Comparison of ENCODE assay signal across 9 mouse cellular contexts in genomic region chr2:30266392-30266941, GRCm38 (mm10). TPM values are rescaled to one million over a fixed set of nuclear protein-coding genes. Genes with fewer than 3 reads are reported as not detected.
DNase-seq lines count a peak whose midpoint lies in the region; ATAC-seq lines count a peak whose summit lies in the region.
"Had no signal": no experiment of that assay in that cellular context is flagged by ENCODE, and none has a peak within 500 bp of the region (broad histone marks: within the 10 kb centered on the region; RNA-seq: fewer than 3 reads in every experiment).

No protein-coding gene starts in this region.

- DNase-seq in adrenal gland, adult (ENCODE audit: inconsistent age in 2 of 2, low spot score in 1 of 2) = peak; percentile 81 to 89
- no peak for DNase-seq in adrenal gland, adult 8-10 months
- peak; percentile 90 for DNase-seq in adipocyte (ENCODE audit: low spot score)
- peak; percentile 85 for DNase-seq in heart, postnatal 4 days
- no peak for DNase-seq in thymus, postnatal 0 days (ENCODE audit: low spot score)

- ATAC-seq in forebrain, embryonic 13.5 days = no peak
- 0 out of 2 replicates have a peak, but pooled peaks have one; percentile 56 for ATAC-seq in limb, embryonic 12.5 days (ENCODE audit: insufficient number of reproducible peaks, insufficient read depth, low FRiP score, low TSS enrichment, low read depth)
- ATAC-seq in midbrain, embryonic 13.5 days = 0 out of 2 replicates have a peak, but pooled peaks have one; percentile 25

- H3K27me3 ChIP-seq in forebrain, embryonic 13.5 days = no peaks in the 10 kb centered on the region
- no peaks in the 10 kb centered on the region for H3K27me3 ChIP-seq in limb, embryonic 12.5 days
- H3K27me3 ChIP-seq in midbrain, embryonic 13.5 days = no peaks in the 10 kb centered on the region

- H3K4me2 ChIP-seq in forebrain, embryonic 13.5 days = no peak overlapping the region
- peak overlapping the region; percentile 23 for H3K4me2 ChIP-seq in limb, embryonic 12.5 days
- H3K4me2 ChIP-seq in midbrain, embryonic 13.5 days (replicated peaks) = no peak overlapping the region

- 17% methylated on average over 4 of the region's 4 CpGs for WGBS in forebrain, embryonic 13.5 days
- WGBS in limb, embryonic 12.5 days = 20% methylated on average over 4 of the region's 4 CpGs
- WGBS in midbrain, embryonic 13.5 days = 7% methylated on average over 4 of the region's 4 CpGs

- H3K4me3 ChIP-seq in forebrain, embryonic 13.5 days = no peak overlapping the region
- H3K4me3 ChIP-seq in limb, embryonic 12.5 days (replicated peaks) = no peak overlapping the region; the same call in 1 of the 2 replicates
- H3K4me3 ChIP-seq in midbrain, embryonic 13.5 days (replicated peaks) = no peak overlapping the region

- H3K9me3 ChIP-seq in forebrain, embryonic 13.5 days (replicated peaks) = no peaks in the 10 kb centered on the region
- no peaks in the 10 kb centered on the region for H3K9me3 ChIP-seq in limb, embryonic 12.5 days
- H3K9me3 ChIP-seq in midbrain, embryonic 13.5 days = no peaks in the 10 kb centered on the region

- peaks cover 42% of the 10 kb centered on the region for H3K36me3 ChIP-seq in forebrain, embryonic 13.5 days (ENCODE audit: poor library complexity, severe bottlenecking)
- H3K36me3 ChIP-seq in limb, embryonic 12.5 days = peaks cover 35% of the 10 kb centered on the region
- H3K36me3 ChIP-seq in midbrain, embryonic 13.5 days = peaks cover 36% of the 10 kb centered on the region

- peak overlapping the region; percentile 70 for H3K27ac ChIP-seq in forebrain, embryonic 13.5 days
- H3K27ac ChIP-seq in limb, embryonic 12.5 days = peak overlapping the region; percentile 84
- H3K27ac ChIP-seq in midbrain, embryonic 13.5 days = peak overlapping the region; percentile 72

- H3K4me1 ChIP-seq in forebrain, embryonic 13.5 days = peaks cover 51% of the 10 kb centered on the region
- peaks cover 37% of the 10 kb centered on the region for H3K4me1 ChIP-seq in limb, embryonic 12.5 days (replicated peaks)
- peaks cover 47% of the 10 kb centered on the region for H3K4me1 ChIP-seq in midbrain, embryonic 13.5 days (replicated peaks)

- H3K9ac ChIP-seq in forebrain, embryonic 13.5 days = no peak overlapping the region
- H3K9ac ChIP-seq in limb, embryonic 12.5 days (replicated peaks) = no peak overlapping the region; the same call in 1 of the 2 replicates
- H3K9ac ChIP-seq in midbrain, embryonic 13.5 days (replicated peaks) = 0 out of 2 replicates have a peak overlapping the region, but pooled peaks have one; percentile 15

RNA-seq across cellular contexts. Expression of gene Phyhd1, which starts 0.5 kb away (rescaled TPM):
- 10 to 100 TPM; 12.0 to 20.7 (median 15.4) TPM for total RNA-seq in adrenal gland, adult 8-10 months (2022)
- 5.3 and 6.8 TPM in 2 replicates for polyA plus RNA-seq in forebrain, embryonic 13.5 days (2015; fragmentation: Nextera tagmentation; extraction: Ambion mirVana)
- total RNA-seq in heart, postnatal 4 days (2021) = 10 to 100 TPM; 20.6 to 26.0 TPM
- 2.6 and 3.6 TPM in 2 replicates for polyA plus RNA-seq in limb, embryonic 12.5 days (2016; fragmentation: Nextera tagmentation; extraction: Ambion mirVana)
- 5.7 and 7.7 TPM in 2 replicates for polyA plus RNA-seq in midbrain, embryonic 13.5 days (2015; fragmentation: Nextera tagmentation; extraction: Ambion mirVana)
- 2.8 and 3.0 TPM in 2 replicates for polyA plus RNA-seq in thymus, postnatal 0 days (2015; fragmentation: Nextera tagmentation; extraction: Ambion mirVana)

RNA-seq across cellular contexts. Expression of gene Gm28038, which starts 14.4 kb away (rescaled TPM):
- total RNA-seq in adrenal gland, adult 8-10 months (2022) = not detected
- not detected in 2 replicates for polyA plus RNA-seq in forebrain, embryonic 13.5 days (2015; fragmentation: Nextera tagmentation; extraction: Ambion mirVana)
- total RNA-seq in heart, postnatal 4 days (2021) = 1 to 10 TPM in 1 of 2 experiments, not detected in 1; 4.6 TPM
- not detected in 2 replicates for polyA plus RNA-seq in limb, embryonic 12.5 days (2016; fragmentation: Nextera tagmentation; extraction: Ambion mirVana)
- not detected in 2 replicates for polyA plus RNA-seq in midbrain, embryonic 13.5 days (2015; fragmentation: Nextera tagmentation; extraction: Ambion mirVana)
- not detected in 2 replicates for polyA plus RNA-seq in thymus, postnatal 0 days (2015; fragmentation: Nextera tagmentation; extraction: Ambion mirVana)
- total RNA-seq: left cerebral cortex, adult 18-20 months had no signal

RNA-seq across cellular contexts. Expression of gene Dolk, which starts 19.7 kb away (rescaled TPM):
- 10 to 100 TPM; 31.2 to 42.7 (median 37.6) TPM for total RNA-seq in adrenal gland, adult 8-10 months (2022)
- polyA plus RNA-seq in forebrain, embryonic 13.5 days (2015; fragmentation: Nextera tagmentation; extraction: Ambion mirVana) = 28.0 and 30.6 TPM in 2 replicates
- total RNA-seq in heart, postnatal 4 days (2021) = 10 to 100 TPM; 23.6 to 23.7 TPM
- polyA plus RNA-seq in limb, embryonic 12.5 days (2016; fragmentation: Nextera tagmentation; extraction: Ambion mirVana) = 27.7 and 28.7 TPM in 2 replicates
- polyA plus RNA-seq in midbrain, embryonic 13.5 days (2015; fragmentation: Nextera tagmentation; extraction: Ambion mirVana) = 30.6 and 32.3 TPM in 2 replicates
- 15.8 and 18.6 TPM in 2 replicates for polyA plus RNA-seq in thymus, postnatal 0 days (2015; fragmentation: Nextera tagmentation; extraction: Ambion mirVana)

RNA-seq across cellular contexts. Expression of gene Nup188, which starts 19.7 kb away (rescaled TPM):
- total RNA-seq in adrenal gland, adult 8-10 months (2022) = 10 to 100 TPM; 28.2 to 33.6 (median 30.2) TPM
- 24.9 and 32.7 TPM in 2 replicates for polyA plus RNA-seq in forebrain, embryonic 13.5 days (2015; fragmentation: Nextera tagmentation; extraction: Ambion mirVana)
- total RNA-seq in heart, postnatal 4 days (2021) = 10 to 100 TPM; 28.0 to 34.5 TPM
- polyA plus RNA-seq in limb, embryonic 12.5 days (2016; fragmentation: Nextera tagmentation; extraction: Ambion mirVana) = 32.0 and 41.4 TPM in 2 replicates
- 23.6 and 27.9 TPM in 2 replicates for polyA plus RNA-seq in midbrain, embryonic 13.5 days (2015; fragmentation: Nextera tagmentation; extraction: Ambion mirVana)
- 21.3 and 22.3 TPM in 2 replicates for polyA plus RNA-seq in thymus, postnatal 0 days (2015; fragmentation: Nextera tagmentation; extraction: Ambion mirVana)

RNA-seq across cellular contexts. Expression of gene Gm28035, which starts 26.1 kb away (rescaled TPM):
- total RNA-seq in adrenal gland, adult 8-10 months (2022) = 1 to 10 TPM in 3 of 4 experiments, under 1 TPM in 1; 0.58 to 5.3 (median 2.8) TPM
- 0.21 and 0.36 TPM in 2 replicates for polyA plus RNA-seq in forebrain, embryonic 13.5 days (2015; fragmentation: Nextera tagmentation; extraction: Ambion mirVana)
- 1 to 10 TPM in 1 of 2 experiments, under 1 TPM in 1; 0.88 to 1.5 TPM for total RNA-seq in heart, postnatal 4 days (2021)
- 0.40 TPM in 1 of 2 replicates, not detected in the other for polyA plus RNA-seq in limb, embryonic 12.5 days (2016; fragmentation: Nextera tagmentation; extraction: Ambion mirVana)
- polyA plus RNA-seq in midbrain, embryonic 13.5 days (2015; fragmentation: Nextera tagmentation; extraction: Ambion mirVana) = 0.39 and 0.40 TPM in 2 replicates
- 0.04 and 0.08 TPM in 2 replicates for polyA plus RNA-seq in thymus, postnatal 0 days (2015; fragmentation: Nextera tagmentation; extraction: Ambion mirVana)

Comparison
In these comparisons a context has a peak if more than half of its experiments do, and no peak if none do; other contexts are left out.
1. DNase-seq: peak in adrenal gland, adult (2 of 2), adipocyte (single experiment) and heart, postnatal 4 days (single experiment); none in adrenal gland, adult 8-10 months (single experiment) and thymus, postnatal 0 days (single experiment).
2. Peak in every context shown above with its lines, with median percentiles within 50 percentile points of each other: H3K27ac ChIP-seq.